Mouse (Mus musculus) lung, adult 18-20 months (tissue): ENCODE data around the gene Acin1.

ENCODE experiments used
- DNase-seq, 2 experiments: peaks; one replicate each; pipeline ENCODE4 v3.0.0; 2022; ENCODE audit warnings: mixed read lengths in 2 of 2

The Acin1 gene

DNA sequence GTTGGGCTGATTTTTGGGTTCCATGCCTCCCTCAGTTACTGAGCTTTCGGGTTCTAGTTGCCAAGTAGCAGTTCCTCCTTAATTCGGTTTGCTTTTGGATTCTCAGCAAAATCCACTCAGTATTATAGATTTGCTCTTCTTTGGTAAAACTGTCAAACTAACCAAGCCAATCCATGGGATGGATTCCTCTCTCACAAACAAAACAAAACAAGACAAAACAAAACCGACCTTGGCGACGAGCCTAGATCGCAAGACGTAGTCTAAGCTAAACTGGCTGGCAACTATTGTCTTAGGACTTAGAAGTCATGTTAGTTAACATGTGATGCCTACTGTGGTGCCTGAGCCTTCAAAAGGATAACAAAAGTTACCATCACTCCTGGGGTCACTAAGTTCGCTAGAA, 83.0 kb downstream of the Acin1 start:
- DNase-seq = no peak

DNA sequence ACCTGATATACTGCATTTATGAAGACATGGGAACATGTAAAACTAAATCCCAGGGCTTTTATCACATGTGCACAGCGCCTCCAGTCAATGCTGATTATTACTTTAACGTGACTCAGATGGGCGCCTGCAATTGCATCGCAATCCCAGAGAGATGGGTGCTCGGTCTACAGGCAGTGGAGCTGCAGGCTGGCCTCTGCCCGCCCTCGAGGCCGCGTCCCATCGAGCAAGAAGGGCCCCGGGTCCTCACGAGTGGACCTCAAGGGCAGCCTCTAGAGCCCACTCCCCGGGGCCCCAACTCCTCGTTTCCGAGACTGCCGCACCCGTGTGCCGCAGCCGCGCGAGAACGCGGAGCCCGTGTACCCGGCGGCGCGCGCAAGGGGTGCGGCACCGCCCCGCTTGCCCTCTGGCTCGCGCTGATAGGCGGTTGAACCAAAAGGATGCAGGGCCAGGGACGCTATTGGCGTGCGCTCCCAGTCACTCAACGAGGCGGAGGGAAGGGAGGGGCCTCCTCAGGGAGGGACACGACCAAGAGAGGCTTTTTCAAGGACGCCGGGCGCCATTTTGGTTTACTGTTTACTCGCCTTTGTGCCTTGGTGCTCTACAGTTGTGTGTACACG, 83.6 kb downstream of the Acin1 start:
- peak; percentile 97 to 98 for DNase-seq

- DNase-seq = no peak
Measured at GRCm38 (mm10) chr14:54602613-54603012, 84.1 kb downstream of the Acin1 start.

GRCm38 (mm10) chr14:54601601-54602000, 85.1 kb downstream of the Acin1 start:
- no peak for DNase-seq

DNA sequence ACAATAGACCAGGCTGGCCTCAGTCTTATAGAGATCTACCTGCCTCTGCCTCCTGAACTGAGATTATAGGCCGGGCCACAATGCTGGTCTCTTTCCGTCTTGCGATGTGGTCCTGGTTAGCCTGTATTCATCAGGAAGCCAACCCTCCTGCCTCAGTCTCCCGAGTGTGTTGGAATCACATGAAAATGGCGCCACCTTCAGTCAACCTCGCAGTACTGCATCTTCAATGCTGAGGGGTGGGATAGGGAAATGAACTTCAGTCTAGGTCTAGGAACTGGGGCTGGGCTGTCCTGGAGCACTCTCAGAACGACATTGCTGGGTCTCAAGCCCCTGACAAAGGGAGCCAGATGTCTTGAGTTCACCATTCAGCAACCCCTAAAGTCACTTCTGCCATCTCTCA, 89.6 kb downstream of the Acin1 start:
- no peak for DNase-seq

DNA sequence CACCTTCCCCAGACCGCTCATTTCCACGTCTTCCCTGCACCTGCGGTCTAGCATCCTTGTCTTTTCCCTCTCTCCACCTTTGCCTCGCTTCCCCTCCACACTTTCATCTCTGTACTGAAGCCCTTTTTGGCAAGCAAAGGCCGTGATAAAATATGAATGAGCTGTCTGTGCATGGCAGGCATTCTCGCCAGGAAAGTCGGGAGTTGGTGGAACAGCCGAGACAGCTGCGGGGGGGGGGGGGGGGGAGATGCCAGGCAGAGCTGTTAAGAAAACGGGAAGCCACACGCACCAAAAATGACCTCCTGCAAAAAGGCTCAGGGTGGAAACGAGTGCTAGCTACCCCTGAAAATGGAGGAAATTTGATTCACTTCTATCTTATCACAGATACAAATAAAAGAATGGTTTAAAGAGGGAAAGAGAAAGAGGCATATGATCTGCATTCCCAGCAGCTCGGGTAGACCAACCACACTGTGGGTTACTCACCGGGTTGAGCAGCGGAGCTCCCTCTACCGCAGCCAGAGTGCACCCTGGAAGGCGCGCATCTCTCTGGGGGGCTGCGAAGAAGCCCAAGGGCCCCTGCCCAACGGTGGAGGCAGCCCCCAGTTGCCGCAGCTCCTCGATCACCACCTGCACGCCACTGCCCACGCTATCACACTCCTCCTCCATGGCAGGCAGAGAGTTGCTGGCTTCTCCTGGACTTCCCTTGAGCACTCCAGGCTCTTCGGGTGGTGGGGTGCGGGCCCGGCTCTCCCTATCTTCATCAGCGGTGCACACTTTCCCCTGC, 91.9 kb downstream of the Acin1 start:
- no peak for DNase-seq

GRCm38 (mm10) chr14:54594055-54594454, 92.7 kb downstream of the Acin1 start:
- DNase-seq = no peak

DNA sequence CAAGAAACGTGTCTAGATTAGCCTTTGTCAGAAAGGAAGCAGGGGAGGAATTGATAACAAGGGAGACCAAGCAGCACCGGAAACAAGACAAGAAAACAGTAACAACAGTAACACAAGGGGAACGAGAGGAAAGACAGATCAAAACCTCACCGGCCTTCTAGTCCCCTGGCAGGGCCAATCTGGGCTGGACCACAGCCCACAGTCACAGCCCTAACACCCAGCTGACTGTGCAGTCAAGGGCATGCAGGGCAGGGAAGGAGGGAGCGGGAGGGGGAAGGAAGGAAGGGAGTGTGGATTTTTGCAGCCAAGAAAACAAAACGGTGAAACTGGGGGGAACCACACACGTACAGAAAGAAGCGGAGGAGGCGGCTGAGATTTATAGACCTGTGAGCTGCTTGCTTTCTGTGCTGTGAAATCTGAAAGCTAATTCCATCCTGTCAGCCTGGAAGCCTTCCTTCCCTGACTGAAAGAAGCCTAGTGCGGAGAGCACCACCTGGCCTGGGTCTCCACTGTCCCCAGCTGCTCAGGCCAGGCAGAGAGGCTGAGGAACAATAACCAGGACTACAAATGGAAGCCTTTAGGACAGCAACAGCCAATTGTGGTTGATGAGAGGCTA, 94.3 kb downstream of the Acin1 start:
- no peak for DNase-seq
